Mouse (Mus musculus) thymus, adult 2 months (tissue): ENCODE measurements at regions not wholly inside any gene's neighbourhood (a gene's known extent, or its start where the extent isn't known, plus 50 kb on each side); places are given as distances from the start of the nearest gene placed in this dataset.

Experiments used
- CTCF ChIP-seq: fragments of 200-500 bp; IDR thresholded peaks from 2 replicates; pipeline ENCODE4 v1.5.1; 2012; ENCODE audit warnings: mild to moderate bottlenecking, control low read depth, low read length, moderate library complexity, borderline replicate concordance; ENCODE audit not compliant: control insufficient read depth, poor library complexity, insufficient read depth; ENCODE audit errors: extremely low read depth
- POLR2A ChIP-seq: fragments of 200-500 bp; IDR thresholded peaks from 2 replicates; pipeline ENCODE4 v1.6.1; 2012; ENCODE audit warnings: mild to moderate bottlenecking, low read length, control low read depth, moderate library complexity; ENCODE audit not compliant: control insufficient read depth, poor library complexity, insufficient read depth; ENCODE audit errors: extremely low read depth

GRCm38 (mm10) chr10:118045427-118045826 is 96.2 kb upstream of the Mdm1 start:
- TF ChIP-seq CTCF (no peak), POLR2A (no peak)
